Mouse (Mus musculus) spleen, adult 2 months (tissue): ENCODE measurements around the gene Kera. TPM values are rescaled to one million over a fixed set of nuclear protein-coding genes. Genes with fewer than 3 reads are reported as not detected.

Experiments
- DNase-seq, 2 experiments: peaks; one replicate each; pipeline versions ENCODE4 v3.0.0 to v3.0.0-alpha.2; 2012 to 2021; ENCODE audit warnings: low spot score in 2 of 2, low read depth in 1 of 2
- H3K27ac ChIP-seq: fragments of 200-500 bp; 2 replicates; pipeline ENCODE4 v1.5.1; 2012; ENCODE audit warnings: low read length, inconsistent platforms; ENCODE audit not compliant: insufficient read depth
- H3K27me3 ChIP-seq: fragments of 200-500 bp; 2 replicates; pipeline ENCODE4 v1.6.1; 2012; ENCODE audit warnings: mild to moderate bottlenecking, moderate library complexity, low read length, inconsistent platforms; ENCODE audit not compliant: control insufficient read depth, insufficient read depth
- H3K36me3 ChIP-seq: fragments of 200-500 bp; 2 replicates; pipeline ENCODE4 v1.6.1; 2012; ENCODE audit warnings: mild to moderate bottlenecking, low read length, inconsistent platforms; ENCODE audit not compliant: control insufficient read depth, insufficient read depth
- H3K4me1 ChIP-seq: fragments of 200-500 bp; 2 replicates; pipeline ENCODE4 v1.6.1; 2011; ENCODE audit warnings: inconsistent platforms; ENCODE audit not compliant: control insufficient read depth, insufficient read depth, insufficient read length
- H3K4me3 ChIP-seq: fragments of 200-500 bp; 2 replicates; pipeline ENCODE4 v1.5.1; 2011; ENCODE audit warnings: mild to moderate bottlenecking, inconsistent platforms; ENCODE audit not compliant: insufficient read depth, insufficient read length; ENCODE audit errors: extremely low read depth
- CTCF ChIP-seq: fragments of 200-500 bp; IDR thresholded peaks from 2 replicates; pipeline ENCODE4 v1.5.1; 2011; ENCODE audit warnings: mild to moderate bottlenecking, inconsistent platforms; ENCODE audit not compliant: insufficient read depth, insufficient read length, insufficient replicate concordance; ENCODE audit errors: extremely low read depth
- POLR2A ChIP-seq: fragments of 200-500 bp; IDR thresholded peaks from 2 replicates; pipeline ENCODE4 v1.6.1; 2011; ENCODE audit warnings: low read depth, low read length, inconsistent platforms
- WGBS: fragments of 180-500 bp; shearing (Covaris S2); methylation state at CpG from one replicate; pipeline ENCODE4 v1.1.7; 2018; 5-methylcytosine and 5-hydroxymethylcytosine counted together
- polyA plus RNA-seq: library from polyadenylated mRNA; depleted of rRNA; stranded (reverse); fragments of >200 nt; gene quantifications from 2 replicates; pipeline ENCODE4 v1.2.3, GENCODE M21; 2012; rRNA removed

The Kera gene
- polyA plus RNA-seq: not detected in 2 replicates

- Histone ChIP-seq H3K27me3 (no peaks in the 10 kb centered on the region), H3K27ac (no peak within 1 kb of the TSS), H3K4me3 (no peak within 1 kb of the TSS), H3K4me1 (no peaks in the 10 kb centered on the region), H3K36me3 (no peaks in the 10 kb centered on the region)
- TF ChIP-seq POLR2A (no peak), CTCF (no peak)
- DNase-seq: no peak
- WGBS: 76% methylated on average over 2 of the region's 2 CpGs
Measured at GRCm38 (mm10) chr10:97606579-97606978, at the start of gene Kera. Gene Kera, plus strand, starts transcription at chr10:97606879.

DNA sequence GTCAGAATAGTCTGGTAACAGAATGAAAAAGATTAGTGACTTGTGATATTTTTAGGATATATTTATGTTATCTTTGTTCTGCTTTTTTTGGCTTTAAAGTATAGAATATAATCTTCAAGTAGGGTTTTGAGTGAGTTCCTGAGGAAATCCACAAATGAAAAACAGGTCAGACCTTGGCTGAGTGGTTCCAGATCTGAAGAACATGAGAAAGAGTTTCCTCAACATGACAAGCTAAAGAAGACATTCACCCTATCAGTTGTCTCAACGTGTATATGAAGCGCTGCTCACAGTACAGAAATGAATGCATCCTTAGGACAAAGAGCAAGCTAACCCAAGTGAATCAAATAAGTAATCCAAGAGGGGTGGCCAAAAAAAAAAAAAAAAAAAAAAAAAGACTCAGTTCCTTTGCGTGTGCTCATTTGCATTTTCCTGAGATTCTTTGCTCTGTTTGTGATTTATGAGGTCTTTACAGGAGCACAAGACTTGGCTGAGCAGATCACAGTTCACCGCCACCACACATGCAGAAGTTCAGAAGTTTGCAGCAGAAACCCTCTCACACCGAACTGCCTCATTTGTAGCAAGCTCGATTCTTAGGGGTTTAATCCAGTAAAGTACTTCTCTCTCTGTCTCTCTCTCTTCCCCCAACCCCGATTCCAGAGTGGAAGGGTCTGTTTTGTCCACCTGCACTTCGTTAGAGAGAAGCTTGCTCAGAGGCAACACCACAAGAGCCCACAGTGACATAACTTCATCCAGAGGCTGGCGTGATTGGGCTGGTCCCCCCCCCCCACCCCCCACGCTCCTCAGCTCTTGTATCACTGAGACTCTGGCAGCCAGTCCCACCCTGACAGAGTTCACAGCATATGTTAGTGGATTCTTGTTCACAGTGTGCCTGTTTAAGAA lies 41.5 kb upstream of the Kera start, which contains the start of gene Lum:
Lum (plus strand) TSS at position 172 of the 900 bp plus-strand sequence.
- Histone ChIP-seq H3K36me3 (no peaks in the 10 kb centered on the region), H3K27ac (no peak within 1 kb of the TSS), H3K4me3 (no peak within 1 kb of the TSS), H3K4me1 (no peaks in the 10 kb centered on the region), H3K27me3 (no peaks in the 10 kb centered on the region)
- WGBS: 32% methylated on average over 10 of the region's 10 CpGs
- no peak for DNase-seq
- no peak for TF ChIP-seq POLR2A

GRCm38 (mm10) chr10:97567489-97568135 lies 39.1 kb upstream of the Kera start:
- Histone ChIP-seq H3K27me3 (no peaks in the 10 kb centered on the region), H3K27ac (no peak overlapping the region), H3K4me1 (no peaks in the 10 kb centered on the region), H3K36me3 (no peaks in the 10 kb centered on the region), H3K4me3 (no peak overlapping the region)
- WGBS: 79% methylated on average over 8 of the region's 8 CpGs
- TF ChIP-seq CTCF (no peak), POLR2A (no peak)
- DNase-seq: no peak

DNA sequence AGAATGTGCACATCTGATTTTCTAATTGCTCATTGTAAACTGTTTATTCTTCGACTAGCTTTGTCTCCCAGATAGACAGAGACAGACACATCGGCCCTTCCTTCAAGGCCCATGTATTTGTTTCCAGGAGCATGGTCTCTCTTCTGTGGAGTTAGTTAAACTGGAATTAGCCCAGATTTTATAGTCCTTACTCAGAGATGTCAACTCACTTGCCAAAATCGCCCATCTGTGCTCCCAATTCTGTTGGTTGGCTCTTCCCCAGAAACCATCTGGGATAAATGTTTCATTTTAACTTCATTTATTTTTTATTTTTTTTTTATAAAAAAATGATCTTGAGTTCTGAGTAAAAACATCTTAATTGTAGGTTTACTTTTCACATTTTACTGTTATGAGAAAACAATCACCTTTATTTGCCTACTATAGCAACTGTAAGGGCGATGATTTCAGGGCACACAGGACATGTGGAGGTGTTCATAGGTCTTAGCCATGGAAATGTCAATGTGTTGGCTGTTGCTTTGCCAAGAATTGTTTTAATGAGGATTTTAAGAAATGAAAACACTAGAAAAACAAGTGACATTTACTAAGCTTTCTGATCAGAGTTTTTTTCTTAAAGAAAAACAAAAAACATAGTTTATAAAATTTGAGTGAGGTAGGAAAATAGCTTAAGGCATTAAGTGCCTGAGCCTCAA lies 24.0 kb upstream of the Kera start:
- no peak overlapping the region for H3K27ac ChIP-seq
- no peaks in the 10 kb centered on the region for H3K36me3 ChIP-seq
- H3K4me3 ChIP-seq: no peak overlapping the region
- no peak for DNase-seq
- H3K27me3 ChIP-seq: no peaks in the 10 kb centered on the region
- no peak for TF ChIP-seq CTCF
- no peak for TF ChIP-seq POLR2A
- WGBS: 76% methylated on average over 4 of the region's 4 CpGs
- no peaks in the 10 kb centered on the region for H3K4me1 ChIP-seq

- no peaks in the 10 kb centered on the region for H3K4me1 ChIP-seq
- H3K36me3 ChIP-seq: no peaks in the 10 kb centered on the region
- no peaks in the 10 kb centered on the region for H3K27me3 ChIP-seq
- no peak overlapping the region for H3K4me3 ChIP-seq
- DNase-seq: no peak
- H3K27ac ChIP-seq: no peak overlapping the region
- WGBS: 82% methylated on average over 3 of the region's 3 CpGs
- TF ChIP-seq CTCF (no peak), POLR2A (no peak)
Measured at GRCm38 (mm10) chr10:97584176-97584575, 22.5 kb upstream of the Kera start.

- Histone ChIP-seq H3K4me3 (no peak overlapping the region), H3K27ac (no peak overlapping the region), H3K27me3 (no peaks in the 10 kb centered on the region), H3K36me3 (no peaks in the 10 kb centered on the region), H3K4me1 (no peaks in the 10 kb centered on the region)
- no peak for DNase-seq
- TF ChIP-seq POLR2A: no peak
- TF ChIP-seq CTCF: no peak
- WGBS: 83% methylated on average over 5 of the region's 5 CpGs
Measured at GRCm38 (mm10) chr10:97587159-97587558, 19.5 kb upstream of the Kera start.
